Mouse (Mus musculus) cerebellum, adult 9-11 months (tissue): ENCODE data around the gene Iqcn.

Experiments
- DNase-seq: peaks from one replicate; pipeline ENCODE4 v3.0.0; 2022

Iqcn gene

DNA sequence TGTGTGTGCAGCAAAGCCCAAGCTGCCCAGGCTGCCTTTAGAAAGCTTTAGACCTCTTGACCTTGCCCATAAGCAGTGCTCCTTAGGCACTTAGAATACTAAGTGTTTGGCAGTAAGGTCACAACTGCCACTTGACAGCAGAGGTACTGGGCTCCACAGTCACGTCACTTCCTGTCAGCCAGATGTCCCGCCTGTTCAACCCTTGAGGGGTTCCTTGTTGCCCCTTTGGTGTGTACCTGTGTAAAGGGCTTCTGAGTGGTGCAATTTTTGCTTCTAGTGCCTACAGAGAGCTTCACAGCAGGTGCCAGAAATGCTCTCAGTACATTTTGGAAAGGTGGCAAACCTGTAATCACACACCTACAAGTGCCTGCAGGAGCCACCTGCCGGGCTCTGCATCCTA lies 35.0 kb downstream of the Iqcn start:
- DNase-seq = no peak

DNA sequence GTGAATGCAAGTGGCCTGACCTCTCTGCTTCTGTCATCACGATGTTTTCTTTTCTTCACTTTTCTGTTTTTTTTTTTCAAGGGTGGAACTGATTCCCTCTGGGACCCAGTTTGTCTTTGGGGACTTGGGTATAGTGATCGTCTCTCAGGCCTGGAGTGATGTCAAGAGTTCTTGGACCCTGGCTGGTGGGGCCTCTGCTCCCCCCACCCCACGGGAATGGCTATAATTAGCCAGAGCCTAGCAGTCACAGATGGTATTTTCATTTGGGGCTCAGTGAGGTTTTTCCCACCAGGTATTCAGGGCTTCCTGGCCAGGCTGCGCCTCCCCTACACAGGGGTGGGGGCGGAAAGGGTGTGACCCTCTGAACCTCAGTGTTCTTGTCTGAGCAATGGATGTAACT lies 38.4 kb downstream of the Iqcn start:
- no peak for DNase-seq

DNA sequence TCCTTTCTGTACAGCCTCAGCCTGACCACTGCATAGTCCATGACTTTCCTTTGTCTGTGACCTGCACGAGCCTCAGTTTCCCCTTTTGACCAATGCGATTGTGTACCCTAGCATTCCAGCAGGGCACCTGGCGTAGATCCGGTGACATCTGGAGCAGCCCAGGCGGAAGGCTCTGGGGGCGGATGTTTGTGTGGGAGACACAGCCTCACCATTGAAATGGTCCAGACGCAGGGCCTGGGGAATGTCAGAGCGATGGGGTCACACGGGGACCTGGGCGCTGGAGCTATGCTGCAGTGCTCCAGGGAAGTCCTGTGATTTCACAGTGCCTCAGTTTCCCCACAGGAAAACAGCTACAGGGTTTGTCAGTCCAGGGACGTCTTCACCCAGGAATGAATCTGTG lies 38.9 kb downstream of the Iqcn start:
- DNase-seq = no peak

DNA sequence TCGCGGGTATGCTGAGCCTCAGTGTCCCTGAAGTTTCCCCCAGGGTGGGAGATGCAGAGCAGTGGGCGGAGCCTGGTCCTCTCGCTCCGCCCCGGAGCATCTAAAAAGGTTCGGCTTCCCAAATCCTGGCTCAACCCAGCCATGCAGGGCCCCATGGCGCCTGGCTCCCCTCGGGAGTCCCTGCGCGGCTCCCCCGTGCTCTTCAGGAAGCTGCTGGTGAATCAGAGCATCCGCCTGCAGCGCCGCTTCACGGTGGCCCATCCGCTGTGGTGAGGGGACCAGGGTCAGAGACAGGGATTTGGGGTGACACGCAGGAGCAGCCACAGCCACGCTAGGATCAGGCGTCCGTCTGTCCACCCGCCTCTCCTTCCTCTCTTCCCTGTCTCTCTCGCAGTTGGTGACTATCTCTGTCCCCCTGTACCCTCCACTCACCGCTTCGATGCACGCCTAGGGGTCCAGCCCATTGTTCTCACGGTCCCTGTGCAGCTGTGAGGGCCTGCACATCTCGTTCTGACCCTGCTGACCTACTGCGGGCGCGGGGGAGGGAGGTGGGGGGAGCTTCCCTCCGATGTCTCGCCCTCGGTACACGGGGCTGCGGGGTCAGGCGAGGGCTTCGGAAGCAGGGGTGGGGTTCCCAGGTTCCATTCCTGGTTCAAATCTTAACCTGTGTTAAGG lies 39.9 kb downstream of the Iqcn start:
- DNase-seq = no peak

DNA sequence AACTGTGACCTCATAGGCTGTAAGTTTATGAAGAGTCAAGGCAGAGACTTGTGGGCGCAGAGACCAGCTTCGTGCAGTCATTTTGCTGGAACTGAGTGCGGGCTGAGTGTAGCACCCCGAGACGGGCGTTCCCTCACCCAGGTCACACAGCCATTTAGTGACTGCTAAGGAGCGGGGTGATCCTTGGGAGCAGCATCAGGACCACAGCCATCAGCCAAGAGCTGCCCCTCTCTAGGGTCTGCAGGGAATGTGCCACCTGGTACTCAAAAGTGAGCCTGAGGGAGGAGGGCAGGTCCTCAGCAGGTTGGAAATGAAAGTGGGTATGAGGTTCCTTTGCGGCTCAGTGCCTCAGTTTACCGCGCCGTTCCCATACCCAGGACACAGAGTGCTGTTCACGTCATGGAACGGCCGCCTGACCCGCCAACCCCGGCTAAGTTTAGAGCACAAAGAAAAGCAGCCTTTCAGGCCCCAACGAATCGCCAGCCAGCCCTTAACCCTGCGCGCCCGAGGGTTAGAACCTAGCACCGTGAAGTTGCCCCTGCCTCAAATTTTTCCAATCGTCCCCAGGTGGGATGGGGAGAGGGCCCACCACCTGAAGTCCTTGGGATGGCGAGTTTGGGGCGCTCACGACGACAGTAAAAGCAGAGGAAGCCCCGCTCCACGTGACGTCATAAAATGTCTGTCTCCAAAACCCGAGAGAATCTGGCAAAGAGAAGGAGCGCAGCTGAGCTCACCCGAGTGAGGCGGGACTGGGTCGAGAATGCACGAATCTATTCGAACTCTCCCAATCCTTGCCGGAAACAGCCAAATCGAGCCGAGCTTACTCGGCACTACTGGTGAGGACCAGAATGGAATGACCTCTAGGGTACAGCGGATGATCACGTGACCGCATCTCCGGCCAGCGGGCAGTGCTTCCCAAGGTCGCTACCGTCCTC lies 40.7 kb downstream of the Iqcn start:
- peak; percentile 44 for DNase-seq

DNA sequence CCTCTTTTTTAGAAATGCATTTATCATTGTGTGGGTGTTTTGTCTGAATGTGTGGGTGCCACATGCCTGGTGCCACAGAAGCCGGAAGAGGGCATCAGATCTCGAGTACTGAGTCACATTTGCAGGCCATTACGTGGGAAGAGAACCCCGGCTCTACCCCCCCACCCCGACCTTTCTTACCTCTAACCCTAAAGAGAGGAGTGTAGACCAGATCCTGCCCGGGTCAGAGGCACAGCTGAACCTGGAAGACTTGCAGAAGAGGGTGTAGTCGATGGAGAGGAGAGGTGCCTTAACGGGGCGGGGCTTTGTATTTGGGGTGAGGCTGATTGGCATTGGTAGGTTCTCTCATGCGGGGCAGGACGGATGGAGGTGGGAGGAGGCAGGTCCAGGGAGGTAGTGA lies 41.5 kb downstream of the Iqcn start:
- no peak for DNase-seq

DNA sequence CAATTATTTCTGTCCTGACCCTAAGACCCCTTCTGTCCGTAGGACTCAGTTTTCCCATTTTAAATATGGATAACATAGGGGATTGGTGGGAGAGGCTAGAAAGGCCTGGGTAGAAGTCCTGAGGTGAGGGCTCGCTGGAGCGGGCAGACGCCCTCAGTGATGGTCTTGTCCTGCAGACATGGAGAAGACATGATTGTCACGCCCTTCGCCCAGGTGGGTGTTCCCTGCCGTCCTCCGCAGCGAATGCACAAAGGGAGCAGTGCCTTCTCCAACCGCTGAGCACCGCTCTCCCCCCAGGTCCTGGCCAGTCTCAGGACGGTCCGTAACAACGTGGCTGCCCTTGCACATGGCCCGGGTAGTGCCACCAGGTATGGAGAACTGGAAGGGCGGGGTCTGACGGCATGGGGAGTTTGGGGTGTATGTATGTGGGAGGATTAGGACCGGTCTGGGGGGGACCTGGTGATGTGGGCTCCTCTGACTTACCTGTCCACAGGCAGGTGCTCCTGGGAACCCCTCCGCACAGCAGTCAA lies 42.5 kb downstream of the Iqcn start:
- DNase-seq = no peak

DNA sequence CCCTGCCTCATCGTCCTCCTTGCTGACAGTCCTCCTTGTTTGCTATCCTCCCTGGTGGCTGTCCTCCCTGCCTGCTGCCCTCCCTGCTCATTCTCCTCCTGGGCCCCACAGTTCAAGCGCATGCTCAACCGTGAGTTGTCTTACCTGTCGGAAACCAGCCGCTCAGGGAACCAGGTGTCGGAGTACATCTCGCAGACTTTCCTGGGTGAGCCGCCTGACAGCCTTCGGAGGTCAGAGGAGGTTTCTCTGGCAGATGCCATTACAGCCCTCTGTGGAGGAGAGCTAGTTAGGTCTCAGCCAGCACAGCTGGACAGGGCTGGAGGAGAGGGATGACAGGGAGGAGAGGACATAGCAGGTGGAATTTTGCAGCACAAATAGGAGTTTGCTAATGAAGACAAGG lies 43.4 kb downstream of the Iqcn start:
- DNase-seq = no peak

DNA sequence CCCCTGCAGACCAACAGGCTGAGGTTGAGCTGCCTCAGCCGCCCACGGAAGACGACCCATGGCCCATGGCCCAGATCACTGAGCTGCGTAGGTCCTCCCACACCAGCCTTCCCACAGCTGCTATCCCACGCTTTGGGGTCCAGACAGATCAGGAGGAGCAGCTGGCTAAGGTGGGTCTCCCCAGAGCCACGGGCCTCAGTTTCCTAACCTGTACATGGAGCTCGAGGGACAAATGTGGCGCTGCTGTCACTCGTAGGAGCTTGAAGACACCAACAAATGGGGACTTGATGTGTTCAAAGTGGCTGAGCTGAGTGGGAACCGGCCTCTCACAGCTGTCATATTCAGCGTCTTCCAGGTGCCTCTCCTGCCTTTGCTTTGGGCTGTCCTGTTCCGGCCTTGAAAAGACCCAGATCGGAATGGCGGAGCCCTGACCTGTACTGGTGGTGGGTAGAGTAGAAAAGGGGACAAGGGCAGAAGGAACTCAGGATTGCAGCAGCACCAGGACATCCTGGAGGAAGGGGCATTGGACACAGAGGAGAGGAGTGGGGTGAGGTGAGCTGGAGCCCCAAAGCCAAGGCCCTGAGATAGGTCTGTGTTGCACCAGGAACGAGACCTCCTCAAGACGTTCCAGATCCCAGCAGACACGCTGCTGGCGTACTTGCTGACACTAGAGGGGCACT lies 44.1 kb downstream of the Iqcn start:
- DNase-seq = no peak

DNA sequence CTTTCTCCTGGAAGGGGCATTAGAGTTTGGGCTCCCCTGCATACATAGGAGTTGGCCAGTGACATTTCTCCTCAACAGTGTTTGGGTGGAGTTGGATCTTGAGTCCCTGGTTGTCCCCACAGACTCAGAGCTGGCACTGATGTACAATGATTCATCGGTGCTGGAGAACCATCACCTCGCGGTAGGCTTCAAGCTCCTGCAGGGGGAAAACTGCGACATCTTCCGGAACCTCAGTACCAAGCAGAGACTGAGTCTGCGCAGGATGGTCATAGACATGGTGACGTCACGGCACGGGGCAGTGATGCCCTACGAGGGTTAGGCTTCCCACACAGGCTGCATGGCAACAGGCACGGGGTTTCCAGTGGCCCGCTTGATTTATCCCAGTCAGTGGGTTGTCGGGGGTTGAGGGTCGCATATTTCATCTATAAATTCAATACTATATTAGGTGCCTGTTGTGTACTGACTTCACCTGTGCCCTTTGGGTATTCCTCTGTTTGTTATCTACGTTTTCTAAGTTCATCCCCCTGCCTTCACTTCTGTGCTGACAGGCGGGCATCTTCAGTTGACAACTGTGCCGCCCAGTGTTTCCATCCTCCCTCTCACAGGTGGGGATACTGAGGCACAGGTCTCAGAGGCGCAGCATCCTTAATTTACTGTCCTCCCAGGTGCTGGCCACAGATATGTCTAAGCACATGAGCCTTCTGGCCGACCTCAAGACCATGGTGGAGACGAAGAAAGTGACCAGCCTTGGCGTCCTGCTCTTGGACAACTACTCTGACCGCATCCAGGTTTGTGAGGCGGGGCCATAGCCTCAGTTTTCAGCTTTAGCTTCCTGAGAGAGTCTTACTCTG lies 45.2 kb downstream of the Iqcn start:
- no peak for DNase-seq

DNA sequence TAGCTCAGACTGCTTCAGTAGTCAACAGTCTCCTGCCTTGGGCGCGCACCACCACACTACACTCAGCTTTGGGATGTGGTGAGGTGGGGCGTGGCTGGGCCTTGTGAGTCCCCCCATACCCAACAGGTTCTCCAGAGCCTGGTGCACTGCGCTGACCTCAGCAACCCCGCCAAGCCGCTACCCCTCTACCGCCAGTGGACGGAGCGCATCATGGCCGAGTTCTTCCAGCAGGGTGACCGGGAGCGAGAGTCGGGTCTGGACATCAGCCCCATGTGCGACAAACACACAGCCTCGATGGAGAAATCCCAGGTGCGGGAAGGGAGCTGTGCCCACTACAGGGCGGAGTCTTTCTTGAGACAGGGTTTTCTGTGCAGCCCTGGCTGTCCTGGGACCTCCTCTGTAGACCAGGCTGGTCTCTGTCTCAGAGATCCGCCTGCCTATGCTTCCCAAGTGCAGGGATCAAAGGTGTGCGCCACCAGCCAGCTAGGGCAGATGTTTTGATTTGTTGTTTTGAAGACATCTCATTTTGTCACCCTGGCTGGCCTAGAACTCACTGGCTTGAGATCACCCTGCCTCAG lies 45.9 kb downstream of the Iqcn start:
- no peak for DNase-seq

DNA sequence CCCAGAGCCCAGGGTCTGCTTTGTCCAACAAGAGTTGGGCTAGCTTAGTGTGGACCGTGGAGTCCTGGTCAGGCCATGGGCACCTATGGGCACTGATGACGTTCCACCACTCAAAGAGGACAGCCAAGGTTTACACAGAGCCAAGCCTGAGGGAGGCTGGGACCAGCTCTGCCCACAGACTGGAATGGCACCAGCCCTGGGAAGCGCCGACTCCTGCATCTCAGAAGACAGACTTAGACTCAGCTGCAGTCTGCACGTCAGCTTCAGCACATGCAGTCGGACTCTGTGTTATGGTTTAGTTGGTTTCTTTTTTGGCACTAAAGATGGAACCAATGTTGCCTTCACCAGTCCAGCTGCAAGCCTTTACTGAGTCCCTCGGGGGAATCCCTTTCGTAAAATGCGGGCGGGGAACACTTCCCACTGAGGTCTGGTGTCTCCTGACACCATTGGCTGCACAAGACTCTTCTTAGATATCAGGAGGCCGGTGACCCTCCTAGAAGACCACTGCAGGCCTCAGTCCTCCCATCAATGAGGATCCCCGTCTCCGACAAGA lies 46.9 kb downstream of the Iqcn start:
- DNase-seq = no peak

DNA sequence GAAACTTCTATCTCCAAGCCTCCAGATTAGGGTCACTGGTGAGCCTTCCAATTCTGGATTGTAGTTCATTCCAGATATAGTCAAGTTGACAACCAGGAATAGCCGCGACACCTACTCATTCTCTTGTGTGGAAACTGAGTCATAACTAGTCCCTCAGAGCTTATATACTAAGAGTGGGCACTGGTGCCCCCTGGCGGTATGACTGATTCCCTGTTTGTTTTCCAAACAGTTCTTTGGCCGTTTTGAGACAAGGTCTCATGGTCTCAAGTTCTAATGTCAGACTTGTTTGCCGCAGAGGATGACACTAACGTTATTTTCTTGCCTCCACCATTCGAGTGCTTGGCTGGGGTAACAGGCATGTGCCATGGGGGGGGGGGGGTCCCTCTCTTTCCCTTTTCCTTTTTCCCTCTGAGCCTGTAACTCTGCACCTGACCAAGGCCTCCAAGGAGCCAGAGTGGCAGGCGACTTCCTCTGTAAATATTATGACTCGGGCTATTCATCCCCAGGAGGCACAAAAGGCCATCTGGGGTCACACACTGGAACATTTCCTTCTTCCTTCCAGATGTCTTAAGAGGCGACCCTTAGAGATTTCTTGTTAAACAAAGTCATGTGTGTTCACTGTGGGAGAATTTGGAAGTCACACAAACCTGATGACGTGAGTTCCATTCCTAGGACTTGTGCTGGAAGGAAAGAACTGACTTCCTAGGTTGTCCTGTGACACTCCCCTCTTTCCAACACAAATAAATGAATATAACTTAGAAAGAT lies 48.9 kb downstream of the Iqcn start:
- DNase-seq = peak; percentile 65

DNA sequence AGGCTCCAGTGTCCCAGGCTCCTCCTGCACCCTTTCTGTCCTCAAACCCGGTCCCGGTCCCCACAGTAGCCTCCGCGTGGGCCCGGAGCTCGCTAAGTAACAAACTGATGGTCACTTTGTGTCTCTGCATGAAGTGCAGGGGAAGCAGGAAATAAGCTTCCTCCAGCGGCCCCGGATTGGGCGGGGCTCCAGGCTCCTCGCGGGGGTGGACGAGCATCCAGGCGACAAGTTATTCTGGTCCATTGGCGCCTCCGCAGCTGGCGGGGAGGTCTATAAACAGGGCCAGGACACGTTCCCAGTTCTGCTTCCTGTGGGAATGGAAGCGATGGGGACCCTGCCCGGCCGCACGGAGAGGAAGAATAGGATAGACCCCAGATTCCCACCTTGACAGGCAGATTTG lies 49.9 kb downstream of the Iqcn start:
- peak; percentile 71 for DNase-seq

DNA sequence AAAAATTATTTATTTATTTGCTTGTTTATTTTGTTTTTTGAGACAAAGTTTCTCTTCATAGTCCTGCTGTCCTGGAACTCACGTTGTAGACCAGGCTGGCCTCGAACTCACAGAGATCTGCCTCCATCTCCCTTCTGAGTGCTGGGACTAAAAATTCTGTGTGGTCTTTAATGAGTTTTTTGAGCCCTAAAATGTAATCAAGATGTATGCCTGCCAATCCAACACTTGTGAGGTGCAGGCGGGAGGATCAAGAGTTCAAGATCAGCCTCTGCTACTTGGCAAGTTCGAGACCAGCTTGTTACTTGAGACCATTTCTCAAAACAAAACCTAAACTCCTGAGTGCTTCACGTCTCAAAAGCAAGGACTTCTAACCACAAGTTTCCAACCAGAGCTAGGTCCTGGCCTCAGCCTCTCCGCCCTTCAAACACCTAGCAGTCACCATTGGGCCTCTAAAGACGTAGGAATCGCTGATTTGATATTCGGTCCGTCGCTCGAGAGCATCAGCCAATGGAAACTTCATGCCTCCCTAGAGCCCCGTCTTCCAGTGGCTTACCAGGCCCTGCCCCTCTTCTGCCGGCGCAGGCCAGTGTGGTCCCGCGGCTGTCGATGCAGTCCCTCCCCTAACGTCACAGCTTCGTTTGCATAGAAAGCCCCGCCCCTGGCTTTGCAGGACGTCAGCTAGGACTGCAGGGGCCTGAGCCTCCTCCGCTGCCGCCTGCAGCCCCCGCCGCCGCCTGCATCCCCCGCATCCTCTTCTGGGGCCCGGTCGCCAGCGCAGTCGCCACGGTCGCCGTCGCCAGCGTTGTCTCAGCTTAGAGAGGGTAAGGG lies 51.0 kb downstream of the Iqcn start, which contains the start of gene Rab3a:
Rab3a (plus strand) TSS at position 637 of the 828 bp plus-strand sequence.
- peak; percentile 99 for DNase-seq

DNA sequence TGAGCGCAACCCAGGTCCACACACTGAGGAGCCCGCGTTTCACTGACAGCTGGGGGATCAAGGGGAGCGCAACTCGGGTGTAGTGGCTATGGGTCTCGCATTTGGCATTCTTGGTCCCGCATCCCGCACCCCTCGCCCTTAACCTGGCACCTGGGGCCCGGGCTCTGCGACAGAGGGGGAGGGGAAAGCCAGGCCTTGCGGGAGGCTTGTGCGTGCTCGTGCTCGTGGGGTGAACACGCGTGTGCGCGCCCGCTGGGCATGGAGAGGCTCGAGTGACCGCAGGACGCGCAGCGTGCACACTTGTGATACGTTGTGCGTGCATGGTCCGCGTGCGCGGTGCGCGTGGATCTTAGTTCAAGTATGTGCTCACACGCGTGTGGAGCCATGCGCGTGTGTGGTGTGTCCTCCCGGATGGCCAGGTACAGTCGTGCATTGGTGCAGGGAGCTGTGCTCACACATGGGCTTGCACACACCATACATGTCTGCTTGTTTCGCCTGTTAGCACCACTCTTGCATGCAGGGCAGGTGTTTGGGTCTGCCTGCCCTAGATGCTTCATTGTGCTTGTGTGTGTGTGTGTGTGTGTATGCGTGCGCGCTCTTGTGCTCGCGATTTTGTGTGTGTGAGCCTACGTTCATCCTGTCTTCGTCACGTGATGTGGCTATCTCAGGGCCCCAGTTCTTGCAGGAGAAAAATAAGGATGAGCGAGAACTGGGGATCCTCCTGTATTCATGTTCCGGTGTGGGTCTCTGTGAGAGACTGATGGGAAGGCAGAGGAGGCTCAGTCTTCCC lies 51.8 kb downstream of the Iqcn start:
- peak; percentile 90 for DNase-seq

DNA sequence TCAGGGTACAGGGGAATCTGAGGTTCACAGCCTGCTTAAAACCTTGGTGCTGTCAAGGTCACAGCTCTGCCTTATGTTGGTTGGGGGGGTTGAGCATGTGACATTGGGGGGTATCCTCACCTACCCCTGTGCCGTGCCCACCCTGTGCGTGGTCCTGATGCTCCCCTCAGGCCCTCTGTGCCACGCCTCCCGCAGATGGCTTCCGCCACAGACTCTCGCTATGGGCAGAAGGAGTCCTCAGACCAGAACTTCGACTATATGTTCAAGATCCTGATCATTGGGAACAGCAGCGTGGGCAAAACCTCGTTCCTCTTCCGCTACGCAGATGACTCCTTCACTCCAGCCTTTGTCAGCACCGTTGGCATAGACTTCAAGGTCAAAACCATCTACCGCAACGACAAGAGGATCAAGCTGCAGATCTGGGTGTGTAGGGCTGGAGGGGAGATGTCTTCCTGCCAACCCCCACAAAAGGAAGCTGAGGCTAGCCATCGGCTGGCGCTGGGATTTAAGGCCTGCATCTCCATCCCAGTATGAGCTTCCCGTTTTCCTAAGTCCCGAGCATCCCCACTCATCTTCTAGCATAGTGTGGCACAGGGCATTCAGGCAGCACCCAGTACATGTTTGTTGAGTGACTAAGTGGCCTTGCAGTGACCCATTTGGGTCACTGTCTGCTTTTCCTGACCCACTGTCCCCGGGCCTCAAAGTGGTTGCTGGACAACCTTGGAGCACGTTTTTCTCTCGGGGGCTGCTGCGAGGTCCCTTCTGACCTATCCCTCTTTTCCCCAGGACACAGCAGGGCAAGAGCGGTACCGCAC lies 52.6 kb downstream of the Iqcn start:
- peak; percentile 66 for DNase-seq

DNA sequence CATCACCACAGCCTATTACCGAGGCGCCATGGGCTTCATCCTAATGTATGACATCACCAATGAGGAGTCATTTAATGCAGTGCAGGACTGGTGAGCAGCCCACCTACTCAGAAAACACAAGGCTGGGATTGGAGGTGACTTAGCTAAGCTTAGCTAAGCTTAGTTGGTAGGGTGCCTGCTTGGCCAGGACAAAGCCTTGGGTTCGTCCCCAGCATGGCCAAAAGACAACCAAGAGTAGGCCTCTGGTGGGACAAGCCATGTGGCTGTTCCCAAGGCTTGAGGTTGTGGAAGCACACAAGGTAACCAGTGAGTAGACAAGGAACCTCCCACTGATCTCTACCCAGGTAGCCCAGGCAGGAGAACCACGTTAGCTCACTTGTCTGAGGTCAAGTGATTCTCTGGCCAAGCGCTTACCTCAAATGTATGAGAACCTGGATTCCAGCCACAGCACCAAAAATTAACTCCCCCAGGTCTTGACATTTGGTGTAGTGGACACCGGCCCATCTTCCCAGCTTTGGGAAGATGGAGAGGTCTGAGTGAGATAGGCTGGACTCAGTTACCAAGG lies 53.3 kb downstream of the Iqcn start:
- peak; percentile 59 for DNase-seq
